Comparison of ENCODE assay signal across 8 mouse cellular contexts in genomic region chr5:35574653-35575599, GRCm38 (mm10). TPM values are rescaled to one million over a fixed set of nuclear protein-coding genes. Genes with fewer than 3 reads are reported as not detected.
A peak's percentile ranks its signal among the peaks of the same experiment; 100 is the strongest.
DNase-seq lines count a peak whose midpoint lies in the region; ATAC-seq lines count a peak whose summit lies in the region.

Gene Trmt44 (minus strand): TSS chr5:35575070.

- DNase-seq in ZHBTc4 (ENCODE audit: low read depth, low spot score): peak; percentile 94
- peak; percentile 73 to 75 for DNase-seq in gastrocnemius, adult 8-10 months (ENCODE audit: low spot score in 2 of 2)
- DNase-seq in induced T-regulatory cell, adult 2 months (ENCODE audit: low read depth): peak; percentile 91
- DNase-seq in left cerebral cortex, adult 9 months (ENCODE audit: low spot score in 2 of 2): peak; percentile 64 to 90
- peak; percentile 88 for DNase-seq in right cerebral cortex, postnatal 14 days
- peak; percentile 90 to 93 for DNase-seq in urinary bladder, postnatal 36 days (ENCODE audit: low spot score in 2 of 2)

- peak; percentile 99 for ATAC-seq in common myeloid progenitor, adult 5-6 weeks (replicated peaks; ENCODE audit: low read depth, poor library complexity, severe bottlenecking)
- peak; percentile 99 for ATAC-seq in megakaryocyte progenitor cell, adult 5-6 weeks (replicated peaks; ENCODE audit: poor library complexity)

RNA-seq across cellular contexts. Expression of gene Trmt44, which starts in this region (rescaled TPM):
- total RNA-seq in common myeloid progenitor, adult 5-6 weeks (2017): 6.6 and 7.4 TPM in 2 replicates
- 1 to 10 TPM; 1.2 to 1.9 (median 1.4) TPM for total RNA-seq in gastrocnemius, adult 8-10 months (2022)
- total RNA-seq in megakaryocyte progenitor cell, adult 5-6 weeks (2015): 6.2 and 8.4 TPM in 2 replicates
- 6.3 and 7.5 TPM in 2 replicates for total RNA-seq in megakaryocyte progenitor cell, adult 5-6 weeks (2017)

Comparison
In these comparisons a context has a peak if more than half of its experiments do, and no peak if none do; other contexts are left out.
1. Peak in every context shown above with its lines: DNase-seq and ATAC-seq.